8 mouse cellular contexts compared by ENCODE assay signal in genomic region chr12:111671431-111671902, GRCm38 (mm10). TPM values are rescaled to one million over a fixed set of nuclear protein-coding genes. Genes with fewer than 3 reads are reported as not detected.
DNase-seq lines count a peak whose midpoint lies in the region; ATAC-seq and TF ChIP-seq lines count a peak whose summit lies in the region.

No protein-coding gene starts in this region.

- peak overlapping the region; percentile 56 for H3K9ac ChIP-seq in heart, postnatal 0 days (replicated peaks; ENCODE audit: low read depth, low read length)
- H3K9ac ChIP-seq in lung, embryonic 16.5 days (ENCODE audit: low read length) = peak overlapping the region; percentile 65

- H3K9me3 ChIP-seq in heart, postnatal 0 days (replicated peaks; ENCODE audit: control insufficient read depth, low read length) = no peaks in the 10 kb centered on the region
- no peaks in the 10 kb centered on the region for H3K9me3 ChIP-seq in lung, embryonic 16.5 days (ENCODE audit: control insufficient read depth, low read length)

- peak overlapping the region; percentile 26 for H3K4me3 ChIP-seq in C2C12 (ENCODE audit: insufficient read depth, poor library complexity, severe bottlenecking)
- peak overlapping the region; percentile 58 for H3K4me3 ChIP-seq in heart, postnatal 0 days (ENCODE audit: low read depth, low read length)
- peak overlapping the region; percentile 58 for H3K4me3 ChIP-seq in lung, embryonic 16.5 days (ENCODE audit: low read length)
- peak overlapping the region; percentile 80 for H3K4me3 ChIP-seq in olfactory bulb, adult 2 months (ENCODE audit: insufficient read depth, low read depth, low read length)

- DNase-seq in T-cell, adult 2 months (ENCODE audit: low spot score) = peak; percentile 69
- DNase-seq in embryo, embryonic 9.5 days (ENCODE audit: extremely low spot score) = peak; percentile 61
- peak; percentile 63 for DNase-seq in heart, postnatal 0 days (ENCODE audit: low spot score)
- DNase-seq in kidney, postnatal 4 days = peak; percentile 72 to 77
- DNase-seq in ovary, adult 18-20 months (ENCODE audit: low spot score) = no peak

- TF ChIP-seq EP300 in heart, postnatal 0 days (IDR thresholded peaks at IDR 0.05; ENCODE audit: low read depth) = no peak

- no peaks in the 10 kb centered on the region for H3K79me2 ChIP-seq in C2C12 (ENCODE audit: control insufficient read depth, insufficient read depth)

- peaks cover 30% of the 10 kb centered on the region for H3K4me1 ChIP-seq in heart, postnatal 0 days (ENCODE audit: control insufficient read depth, insufficient read depth)
- H3K4me1 ChIP-seq in lung, embryonic 16.5 days (replicated peaks; ENCODE audit: control insufficient read depth, insufficient read depth, low read length) = peaks cover 43% of the 10 kb centered on the region
- H3K4me1 ChIP-seq in olfactory bulb, adult 2 months (ENCODE audit: control insufficient read depth, insufficient read depth, low read length) = peaks cover 17% of the 10 kb centered on the region

- under 1% methylated on average over 34 of the region's 34 CpGs for WGBS in heart, postnatal 0 days
- WGBS in lung, embryonic 16.5 days = under 1% methylated on average over 34 of the region's 34 CpGs
- under 1% methylated on average over 34 of the region's 34 CpGs for WGBS in olfactory bulb, adult 2 months

- H3K27me3 ChIP-seq in C2C12 (ENCODE audit: control insufficient read depth, insufficient read depth, insufficient read length) = no peaks in the 10 kb centered on the region
- H3K27me3 ChIP-seq in heart, postnatal 0 days (ENCODE audit: control insufficient read depth, insufficient read depth, low read length) = peaks cover 6% of the 10 kb centered on the region; the same call in 1 of the 2 replicates
- peaks cover 36% of the 10 kb centered on the region for H3K27me3 ChIP-seq in lung, embryonic 16.5 days (ENCODE audit: control insufficient read depth, insufficient read depth, low read depth, low read length)

- peak; percentile 29; the same call in 1 of the 2 replicates for TF ChIP-seq POLR2A in olfactory bulb, adult 2 months (IDR thresholded peaks at IDR 0.05; ENCODE audit: insufficient read depth, low read depth, low read length)

- peak overlapping the region; percentile 97 for H3K4me2 ChIP-seq in heart, postnatal 0 days (ENCODE audit: low read depth, low read length)
- H3K4me2 ChIP-seq in lung, embryonic 16.5 days (ENCODE audit: low read depth, low read length) = peak overlapping the region; percentile 86

- peak overlapping the region; percentile 40 for H3K27ac ChIP-seq in heart, postnatal 0 days (ENCODE audit: low read depth)
- H3K27ac ChIP-seq in lung, embryonic 16.5 days (ENCODE audit: low read length) = no peak overlapping the region
- peak overlapping the region; percentile 97 for H3K27ac ChIP-seq in olfactory bulb, adult 2 months (ENCODE audit: insufficient read depth, low read depth, low read length)

- peak; percentile 13; the same call in 1 of the 2 replicates for ATAC-seq in heart, postnatal 0 days (ENCODE audit: insufficient read depth, low read depth)
- ATAC-seq in lung, embryonic 16.5 days (ENCODE audit: low read depth) = peak; percentile 3; the same call in 1 of the 2 replicates

- no peaks in the 10 kb centered on the region for H3K79me3 ChIP-seq in C2C12 (ENCODE audit: low read depth)

- no peaks in the 10 kb centered on the region for H3K36me3 ChIP-seq in C2C12 (ENCODE audit: control insufficient read depth, insufficient read depth)
- H3K36me3 ChIP-seq in heart, postnatal 0 days (replicated peaks; ENCODE audit: control insufficient read depth, insufficient read depth, low read length) = no peaks in the 10 kb centered on the region
- no peaks in the 10 kb centered on the region for H3K36me3 ChIP-seq in lung, embryonic 16.5 days (ENCODE audit: control insufficient read depth, insufficient read depth, low read length)

- H3ac ChIP-seq in C2C12 (ENCODE audit: control insufficient read depth, insufficient read length, low read depth) = peak overlapping the region; percentile 4

- no peak for TF ChIP-seq CTCF in C2C12 (IDR thresholded peaks at IDR 0.05; ENCODE audit: control insufficient read depth, insufficient read depth, insufficient read length)
- no peak for TF ChIP-seq CTCF in heart, postnatal 0 days (IDR thresholded peaks at IDR 0.05; ENCODE audit: low read depth)
- no peak for TF ChIP-seq CTCF in olfactory bulb, adult 2 months (IDR thresholded peaks at IDR 0.05; ENCODE audit: insufficient read depth, low read depth, low read length)

TF ChIP-seq in C2C12, 6 proteins besides CTCF, POLR2A, EP300 and RAD21:
- TF ChIP-seq MYOG (IDR thresholded peaks at IDR 0.05; ENCODE audit: control insufficient read depth, extremely low read depth, insufficient read length) = no peak
- no peak for TF ChIP-seq MAX (IDR thresholded peaks at IDR 0.05)
- no peak for TF ChIP-seq CEBPB (IDR thresholded peaks at IDR 0.05; ENCODE audit: low read depth)
- TF ChIP-seq USF1 (IDR thresholded peaks at IDR 0.05; ENCODE audit: low read depth) = no peak
- no peak for TF ChIP-seq MYOD1 (IDR thresholded peaks at IDR 0.05; ENCODE audit: control insufficient read depth, insufficient read length, low read depth)

RNA-seq across cellular contexts. Expression of gene Ckb, which starts 0.7 kb away (rescaled TPM):
- 61.4 TPM for polyA plus RNA-seq in C2C12 (2012; fragmentation: generic; extraction: Trizol)
- total RNA-seq in heart, postnatal 0 days (2014; rRNA removed; ENCODE audit: low replicate concordance) = 735 and 758 TPM in 2 replicates
- polyA plus RNA-seq in heart, postnatal 0 days (2015; fragmentation: Nextera tagmentation; extraction: Ambion mirVana) = 334 and 359 TPM in 2 replicates
- 210 and 218 TPM in 2 replicates for polyA plus RNA-seq in lung, embryonic 16.5 days (2015; fragmentation: Nextera tagmentation; extraction: Ambion mirVana)
- polyA plus RNA-seq in olfactory bulb, adult 2 months (2012; ENCODE audit: insufficient read depth, insufficient read length, low replicate concordance, missing spikeins) = 210 and 316 TPM in 2 replicates

RNA-seq across cellular contexts. Expression of gene Trmt61a, which starts 6.4 kb away (rescaled TPM):
- 32.1 TPM for polyA plus RNA-seq in C2C12 (2012; fragmentation: generic; extraction: Trizol)
- total RNA-seq in heart, postnatal 0 days (2014; rRNA removed; ENCODE audit: low replicate concordance) = 23.5 and 24.9 TPM in 2 replicates
- polyA plus RNA-seq in heart, postnatal 0 days (2015; fragmentation: Nextera tagmentation; extraction: Ambion mirVana) = 4.1 and 6.1 TPM in 2 replicates
- polyA plus RNA-seq in lung, embryonic 16.5 days (2015; fragmentation: Nextera tagmentation; extraction: Ambion mirVana) = 7.0 and 7.2 TPM in 2 replicates
- polyA plus RNA-seq in olfactory bulb, adult 2 months (2012; ENCODE audit: insufficient read depth, insufficient read length, low replicate concordance, missing spikeins) = not detected in 2 replicates

RNA-seq across cellular contexts. Expression of gene Bag5, which starts 41.6 kb away (rescaled TPM):
- 20.6 TPM for polyA plus RNA-seq in C2C12 (2012; fragmentation: generic; extraction: Trizol)
- 13.3 and 16.3 TPM in 2 replicates for total RNA-seq in heart, postnatal 0 days (2014; rRNA removed; ENCODE audit: low replicate concordance)
- polyA plus RNA-seq in heart, postnatal 0 days (2015; fragmentation: Nextera tagmentation; extraction: Ambion mirVana) = 32.4 and 34.7 TPM in 2 replicates
- 50.2 and 50.7 TPM in 2 replicates for polyA plus RNA-seq in lung, embryonic 16.5 days (2015; fragmentation: Nextera tagmentation; extraction: Ambion mirVana)
- polyA plus RNA-seq in olfactory bulb, adult 2 months (2012; ENCODE audit: insufficient read depth, insufficient read length, low replicate concordance, missing spikeins) = not detected in 2 replicates

RNA-seq across cellular contexts. Expression of gene Apopt1, which starts 41.6 kb away (rescaled TPM):
- 29.9 TPM for polyA plus RNA-seq in C2C12 (2012; fragmentation: generic; extraction: Trizol)
- 18.5 and 50.7 TPM in 2 replicates for total RNA-seq in heart, postnatal 0 days (2014; rRNA removed; ENCODE audit: low replicate concordance)
- 56.4 and 58.9 TPM in 2 replicates for polyA plus RNA-seq in heart, postnatal 0 days (2015; fragmentation: Nextera tagmentation; extraction: Ambion mirVana)
- 45.7 and 47.0 TPM in 2 replicates for polyA plus RNA-seq in lung, embryonic 16.5 days (2015; fragmentation: Nextera tagmentation; extraction: Ambion mirVana)
- polyA plus RNA-seq in olfactory bulb, adult 2 months (2012; ENCODE audit: insufficient read depth, insufficient read length, low replicate concordance, missing spikeins) = not detected in 2 replicates

Comparison
In these comparisons a context has a peak if more than half of its experiments do, and no peak if none do; other contexts are left out.
1. H3K4me3 ChIP-seq: peak in every context shown above with its lines; median percentile 80 in olfactory bulb, adult 2 months; 58 in heart, postnatal 0 days; 58 in lung, embryonic 16.5 days; 26 in C2C12.